35 mouse cellular contexts compared by ENCODE assay signal in genomic region chr5:144984839-144985238, GRCm38 (mm10). TPM values are rescaled to one million over a fixed set of nuclear protein-coding genes. Genes with fewer than 3 reads are reported as not detected.
DNase-seq lines count a peak whose midpoint lies in the region; ATAC-seq and TF ChIP-seq lines count a peak whose summit lies in the region.
"Had no signal": no experiment of that assay in that cellular context is flagged by ENCODE, and none has a peak within 500 bp of the region (broad histone marks: within the 10 kb centered on the region; RNA-seq: fewer than 3 reads in every experiment).

No protein-coding gene starts in this region.

- no peak for ATAC-seq in intestine, postnatal 0 days
- no peak for ATAC-seq in intestine, embryonic 15.5 days
- ATAC-seq in lung, embryonic 14.5 days (ENCODE audit: insufficient read depth), result no peak
- ATAC-seq: midbrain, embryonic 15.5 days had no signal

- TF ChIP-seq RAD21 in MEL (IDR thresholded peaks at IDR 0.05; ENCODE audit: low read depth, low read length), result peak; percentile 6

- no peaks in the 10 kb centered on the region for H3K9me3 ChIP-seq in intestine, postnatal 0 days (ENCODE audit: control insufficient read depth)
- H3K9me3 ChIP-seq in intestine, embryonic 15.5 days, result no peaks in the 10 kb centered on the region
- no peaks in the 10 kb centered on the region; the same call in 1 of the 2 replicates for H3K9me3 ChIP-seq in lung, embryonic 14.5 days (ENCODE audit: low read depth, low read length)
- H3K9me3 ChIP-seq in MEL (replicated peaks; ENCODE audit: insufficient read depth, low read length), result no peaks in the 10 kb centered on the region
- H3K9me3 ChIP-seq: limb, embryonic 15.5 days; midbrain, embryonic 15.5 days; neural tube, embryonic 13.5 days had no signal

- WGBS in intestine, postnatal 0 days, result 96% methylated on average over 5 of the region's 5 CpGs
- 93% methylated on average over 5 of the region's 5 CpGs for WGBS in intestine, embryonic 15.5 days
- 92% methylated on average over 5 of the region's 5 CpGs for WGBS in lung, embryonic 14.5 days

- no peak for DNase-seq in lung, embryonic 14.5 days
- no peak for DNase-seq in lung, adult 18-20 months
- no peak for DNase-seq in MEL (ENCODE audit: low read depth, low spot score)
- DNase-seq in brain, embryonic 14.5 days (ENCODE audit: low read depth), result no peak
- DNase-seq in frontal cortex, postnatal 10 days (ENCODE audit: low spot score in 2 of 2), result no peak
- DNase-seq: adrenal gland, postnatal 36 days; cerebellum, adult 11-12 months; cerebellum, postnatal 10 days; heart, postnatal 10 days; kidney, adult 8-10 months; kidney, postnatal 25 days; layer of hippocampus, adult 9-11 months; left cerebral cortex, postnatal 4 days; lung, adult 2 months; lung, postnatal 4 days; retina, postnatal 1 day; right cerebral cortex, postnatal 25 days; thymus, adult 18-20 months had no signal

- H3K9ac ChIP-seq in intestine, postnatal 0 days (ENCODE audit: low read depth, low read length), result no peak overlapping the region
- no peak overlapping the region for H3K9ac ChIP-seq in intestine, embryonic 15.5 days
- H3K9ac ChIP-seq in lung, embryonic 14.5 days, result no peak overlapping the region
- no peak overlapping the region for H3K9ac ChIP-seq in MEL (ENCODE audit: control insufficient read depth, low read depth, low read length, poor library complexity, severe bottlenecking)
- H3K9ac ChIP-seq: limb, embryonic 15.5 days; midbrain, embryonic 15.5 days; neural tube, embryonic 13.5 days had no signal

- no peak overlapping the region for H3K4me3 ChIP-seq in intestine, postnatal 0 days (ENCODE audit: low read depth, low read length)
- H3K4me3 ChIP-seq in intestine, embryonic 15.5 days (replicated peaks), result no peak overlapping the region
- no peak overlapping the region for H3K4me3 ChIP-seq in lung, embryonic 14.5 days (ENCODE audit: low read depth, low read length)
- no peak overlapping the region for H3K4me3 ChIP-seq in MEL (ENCODE audit: control insufficient read depth in 1 of 2, insufficient read depth in 1 of 2, low read depth in 2 of 2, low read length in 2 of 2)
- H3K4me3 ChIP-seq: embryonic facial prominence, embryonic 10.5 days; limb, embryonic 15.5 days; midbrain, embryonic 15.5 days; myocyte; neural tube, embryonic 13.5 days had no signal

- H3K4me1 ChIP-seq in intestine, postnatal 0 days (replicated peaks; ENCODE audit: control insufficient read depth, insufficient read depth, low read length), result no peaks in the 10 kb centered on the region
- H3K4me1 ChIP-seq in intestine, embryonic 15.5 days (replicated peaks), result no peaks in the 10 kb centered on the region
- H3K4me1 ChIP-seq in lung, embryonic 14.5 days (ENCODE audit: insufficient read depth), result no peaks in the 10 kb centered on the region
- H3K4me1 ChIP-seq in MEL (ENCODE audit: control insufficient read depth in 1 of 2, insufficient read depth in 2 of 2, low read length in 2 of 2), result peaks cover 2 to 3% of the 10 kb centered on the region in 2 experiments; a peak in 3 of 4 replicates
- H3K4me1 ChIP-seq: embryonic facial prominence, embryonic 10.5 days; limb, embryonic 15.5 days; midbrain, embryonic 15.5 days; neural tube, embryonic 13.5 days had no signal

- no peak for TF ChIP-seq POLR2A in MEL (IDR thresholded peaks at IDR 0.05; ENCODE audit: control insufficient read depth in 1 of 2, insufficient read depth in 1 of 2, low read depth in 1 of 2, low read length in 2 of 2, poor library complexity in 1 of 2)
- no peak for TF ChIP-seq POLR2A in brain, embryonic 14.5 days (IDR thresholded peaks at IDR 0.05; ENCODE audit: borderline replicate concordance, extremely low read depth, insufficient read depth, insufficient read length, poor library complexity, severe bottlenecking)

- no peak for TF ChIP-seq EP300 in MEL (IDR thresholded peaks at IDR 0.05; ENCODE audit: low read depth in 1 of 2, low read length in 2 of 2)

- no peaks in the 10 kb centered on the region for H3K36me3 ChIP-seq in intestine, postnatal 0 days (ENCODE audit: control insufficient read depth, insufficient read depth)
- H3K36me3 ChIP-seq in intestine, embryonic 15.5 days, result no peaks in the 10 kb centered on the region
- H3K36me3 ChIP-seq in lung, embryonic 14.5 days (ENCODE audit: insufficient read depth), result no peaks in the 10 kb centered on the region
- H3K36me3 ChIP-seq in MEL (ENCODE audit: control insufficient read depth in 1 of 2, insufficient read depth in 2 of 2, low read length in 2 of 2), result peaks cover 0 to 2% of the 10 kb centered on the region in 2 experiments; a peak in 1 of 4 replicates
- H3K36me3 ChIP-seq: embryonic facial prominence, embryonic 10.5 days; limb, embryonic 15.5 days; midbrain, embryonic 15.5 days; neural tube, embryonic 13.5 days had no signal

- H3K79me2 ChIP-seq in MEL (ENCODE audit: control insufficient read depth, insufficient read depth, low read length, poor library complexity), result no peaks in the 10 kb centered on the region

- peak; percentile 49 for TF ChIP-seq CTCF in intestine, postnatal 0 days (IDR thresholded peaks at IDR 0.05; ENCODE audit: low read depth)
- peak; percentile 40 for TF ChIP-seq CTCF in lung, embryonic 14.5 days (IDR thresholded peaks at IDR 0.05; ENCODE audit: low read depth)
- peak; percentile 35 to 54 (median 53); a peak in 5 of 6 replicates for TF ChIP-seq CTCF in MEL (IDR thresholded peaks at IDR 0.05 in 2 of 3, conservative IDR thresholded peaks at IDR 0.05 in 1 of 3; ENCODE audit: control insufficient read depth in 1 of 3, insufficient read depth in 1 of 3, low read depth in 2 of 3, low read length in 3 of 3, poor library complexity in 1 of 3, severe bottlenecking in 1 of 3)
- peak; percentile 16; the same call in 1 of the 2 replicates for TF ChIP-seq CTCF in brain, embryonic 14.5 days (IDR thresholded peaks at IDR 0.05; ENCODE audit: borderline replicate concordance, extremely low read depth, insufficient read depth, insufficient read length)

- H3K27me3 ChIP-seq in intestine, postnatal 0 days (replicated peaks; ENCODE audit: control insufficient read depth, insufficient read depth, low read length), result no peaks in the 10 kb centered on the region
- no peaks in the 10 kb centered on the region for H3K27me3 ChIP-seq in intestine, embryonic 15.5 days (replicated peaks)
- no peaks in the 10 kb centered on the region for H3K27me3 ChIP-seq in lung, embryonic 14.5 days (ENCODE audit: insufficient read depth, low read length)
- no peaks in the 10 kb centered on the region for H3K27me3 ChIP-seq in MEL (ENCODE audit: control insufficient read depth in 1 of 2, insufficient read depth in 2 of 2, low read length in 2 of 2)
- H3K27me3 ChIP-seq: limb, embryonic 15.5 days; midbrain, embryonic 15.5 days; neural tube, embryonic 13.5 days had no signal

- H3K4me2 ChIP-seq in intestine, postnatal 0 days (replicated peaks; ENCODE audit: low read depth), result no peak overlapping the region
- H3K4me2 ChIP-seq in intestine, embryonic 15.5 days (replicated peaks), result no peak overlapping the region
- H3K4me2 ChIP-seq in lung, embryonic 14.5 days, result no peak overlapping the region
- H3K4me2 ChIP-seq: heart, embryonic 11.5 days; limb, embryonic 15.5 days; midbrain, embryonic 15.5 days; neural tube, embryonic 13.5 days had no signal

- no peak overlapping the region for H3K27ac ChIP-seq in intestine, postnatal 0 days (ENCODE audit: low read depth, low read length)
- H3K27ac ChIP-seq in intestine, embryonic 15.5 days, result no peak overlapping the region
- H3K27ac ChIP-seq in lung, embryonic 14.5 days (ENCODE audit: low read depth), result no peak overlapping the region
- no peak overlapping the region for H3K27ac ChIP-seq in MEL (ENCODE audit: control insufficient read depth, low read depth, low read length)
- H3K27ac ChIP-seq: embryonic facial prominence, embryonic 10.5 days; limb, embryonic 15.5 days; midbrain, embryonic 15.5 days; neural tube, embryonic 13.5 days had no signal

TF ChIP-seq in MEL, 35 proteins besides CTCF, POLR2A, EP300 and RAD21 (continues in another document):
- TF ChIP-seq TBP (IDR thresholded peaks at IDR 0.05; ENCODE audit: low read depth, low read length) (no peak), SIN3A (IDR thresholded peaks at IDR 0.05; ENCODE audit: low read length) (no peak), MXI1 (IDR thresholded peaks at IDR 0.05; ENCODE audit: low read depth, low read length) (no peak), POLR2AphosphoS5 (IDR thresholded peaks at IDR 0.05; ENCODE audit: borderline replicate concordance, low read depth, low read length) (no peak), GABPA (IDR thresholded peaks at IDR 0.05; ENCODE audit: low read depth, low read length) (no peak), MAZ (IDR thresholded peaks at IDR 0.05; ENCODE audit: low read depth, low read length) (no peak), KAT2A (conservative IDR thresholded peaks at IDR 0.05; ENCODE audit: low read depth, low read length) (no peak), CHD1 (IDR thresholded peaks at IDR 0.05; ENCODE audit: low read depth, low read length) (no peak), RCOR1 (IDR thresholded peaks at IDR 0.05; ENCODE audit: low read depth, low read length) (no peak)

RNA-seq across cellular contexts. Expression of gene Smurf1, which starts 19.2 kb away (rescaled TPM):
- polyA plus RNA-seq in intestine, postnatal 0 days (2015; fragmentation: Nextera tagmentation; extraction: Ambion mirVana), result 7.4 and 8.2 TPM in 2 replicates
- polyA plus RNA-seq in intestine, embryonic 15.5 days (2015; fragmentation: Nextera tagmentation; extraction: Ambion mirVana), result 10.7 and 11.5 TPM in 2 replicates
- polyA plus RNA-seq in lung, embryonic 14.5 days (2014; fragmentation: Nextera tagmentation; extraction: Ambion mirVana), result 27.0 and 28.3 TPM in 2 replicates
- 3.9 and 4.0 TPM in 2 replicates for total RNA-seq in MEL (2012; rRNA removed)
- polyA plus RNA-seq in MEL (2012; ENCODE audit: insufficient read depth in 1 of 2, insufficient read length in 2 of 2, low read depth in 1 of 2, low replicate concordance in 2 of 2, missing spikeins in 1 of 2), result 10 to 100 TPM in 1 of 2 experiments, not detected in 1; 10.6 TPM
- 50.6 and 65.4 TPM in 2 replicates for polyA plus RNA-seq in brain, embryonic 14.5 days (2012; rRNA removed)

RNA-seq across cellular contexts. Expression of gene Gm4871, which starts 47.7 kb away (rescaled TPM):
- not detected in 2 replicates for polyA plus RNA-seq in intestine, postnatal 0 days (2015; fragmentation: Nextera tagmentation; extraction: Ambion mirVana)
- not detected in 2 replicates for polyA plus RNA-seq in intestine, embryonic 15.5 days (2015; fragmentation: Nextera tagmentation; extraction: Ambion mirVana)
- not detected in 2 replicates for polyA plus RNA-seq in lung, embryonic 14.5 days (2014; fragmentation: Nextera tagmentation; extraction: Ambion mirVana)
- total RNA-seq in MEL (2012; rRNA removed), result not detected in 2 replicates
- polyA plus RNA-seq in MEL (2012; ENCODE audit: insufficient read depth in 1 of 2, insufficient read length in 2 of 2, low read depth in 1 of 2, low replicate concordance in 2 of 2, missing spikeins in 1 of 2), result not detected
- not detected in 2 replicates for polyA plus RNA-seq in brain, embryonic 14.5 days (2012; rRNA removed)
- total RNA-seq: adrenal gland, adult 18-20 months; adrenal gland, postnatal 36 days; gastrocnemius, adult 18-20 months; heart, postnatal 10 days; left cerebral cortex, adult 18-20 months; left cerebral cortex, postnatal 4 days; megakaryocyte-erythroid progenitor cell, adult 5-6 weeks had no signal
- polyA plus RNA-seq: C2C12; cortical plate, adult 2 months; embryonic facial prominence, embryonic 10.5 days; gonadal fat pad, adult 2 months; heart, embryonic 11.5 days; hindbrain, embryonic 11.5 days; limb, embryonic 15.5 days; lung, adult 2 months; midbrain, embryonic 15.5 days; myocyte; neural tube, embryonic 13.5 days; spleen, adult 2 months had no signal

RNA-seq across cellular contexts. Expression of gene 1700018F24Rik, which starts 58.0 kb away (rescaled TPM):
- polyA plus RNA-seq in intestine, postnatal 0 days (2015; fragmentation: Nextera tagmentation; extraction: Ambion mirVana), result not detected in 2 replicates
- not detected in 2 replicates for polyA plus RNA-seq in intestine, embryonic 15.5 days (2015; fragmentation: Nextera tagmentation; extraction: Ambion mirVana)
- not detected in 2 replicates for polyA plus RNA-seq in lung, embryonic 14.5 days (2014; fragmentation: Nextera tagmentation; extraction: Ambion mirVana)
- total RNA-seq in MEL (2012; rRNA removed), result not detected in 2 replicates
- polyA plus RNA-seq in MEL (2012; ENCODE audit: insufficient read depth in 1 of 2, insufficient read length in 2 of 2, low read depth in 1 of 2, low replicate concordance in 2 of 2, missing spikeins in 1 of 2), result not detected
- polyA plus RNA-seq in brain, embryonic 14.5 days (2012; rRNA removed), result not detected in 2 replicates
- total RNA-seq: adrenal gland, adult 18-20 months; adrenal gland, postnatal 36 days; gastrocnemius, adult 18-20 months; heart, postnatal 10 days; left cerebral cortex, adult 18-20 months; left cerebral cortex, postnatal 4 days; megakaryocyte-erythroid progenitor cell, adult 5-6 weeks had no signal
- polyA plus RNA-seq: C2C12; cortical plate, adult 2 months; embryonic facial prominence, embryonic 10.5 days; gonadal fat pad, adult 2 months; heart, embryonic 11.5 days; hindbrain, embryonic 11.5 days; limb, embryonic 15.5 days; lung, adult 2 months; midbrain, embryonic 15.5 days; myocyte; neural tube, embryonic 13.5 days; spleen, adult 2 months had no signal
